Mouse (Mus musculus) heart, embryonic 10.5 days (tissue): ENCODE measurements around the gene Galns. TPM values are rescaled to one million over a fixed set of nuclear protein-coding genes. Genes with fewer than 3 reads are reported as not detected.

Experiments used
- DNase-seq: peaks from one replicate; pipeline ENCODE4 v3.0.0-alpha.2; 2017; ENCODE audit warnings: low spot score
- H3K27ac ChIP-seq: fragments of 300-500 bp; sonication (generic); 2 replicates; pipeline ENCODE4 v1.5.1; 2016; ENCODE audit warnings: mild to moderate bottlenecking
- H3K27me3 ChIP-seq: fragments of 300-500 bp; sonication (generic); 2 replicates; pipeline ENCODE4 v1.6.1; 2016; ENCODE audit warnings: mild to moderate bottlenecking; ENCODE audit not compliant: poor library complexity, insufficient read depth, severe bottlenecking
- H3K36me3 ChIP-seq: fragments of 300-500 bp; sonication (generic); 2 replicates; pipeline ENCODE4 v1.6.1; 2016; ENCODE audit warnings: mild to moderate bottlenecking, moderate library complexity
- H3K4me1 ChIP-seq: fragments of 300-500 bp; sonication (generic); 2 replicates; pipeline ENCODE4 v1.6.1; 2016; ENCODE audit warnings: mild to moderate bottlenecking
- H3K4me3 ChIP-seq: fragments of 300-500 bp; sonication (generic); 2 replicates; pipeline ENCODE4 v1.5.1; 2016; ENCODE audit warnings: mild to moderate bottlenecking, moderate library complexity
- H3K9me3 ChIP-seq: fragments of 300-500 bp; sonication (generic); 2 replicates; pipeline ENCODE4 v1.6.1; 2016; ENCODE audit warnings: mild to moderate bottlenecking, moderate library complexity
- WGBS: fragments of 180-500 bp; shearing (Covaris S2); methylation state at CpG from one replicate; pipeline ENCODE4 v1.1.7; 2016; 5-methylcytosine and 5-hydroxymethylcytosine counted together
- polyA plus RNA-seq: library from polyadenylated mRNA; unstranded; fragments of >200 nt; fragmentation: Nextera tagmentation; extraction: Ambion mirVana; gene quantifications from 2 replicates; pipeline ENCODE4 v1.2.1, GENCODE M21; 2016

Galns gene
- polyA plus RNA-seq, 1 experiment from 2014 or later: 8.1 TPM

DNA sequence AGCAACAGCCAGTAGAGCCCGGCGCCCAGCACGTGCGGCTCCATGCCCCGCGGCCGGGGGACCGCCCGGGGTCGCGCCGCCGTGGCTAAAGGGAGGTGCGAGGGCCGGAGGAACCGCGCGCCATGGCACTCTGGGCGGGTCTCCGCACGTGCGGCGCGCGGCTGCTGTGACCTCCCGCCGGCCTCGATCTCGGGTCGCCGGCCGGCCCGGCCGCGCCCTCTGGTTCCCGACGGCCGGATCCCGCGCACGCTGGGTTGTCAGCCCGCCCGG is 60.3 kb downstream of the Galns start:
- Histone ChIP-seq H3K4me3 (peak overlapping the region; percentile 88), H3K9me3 (no peaks in the 10 kb centered on the region), H3K27ac (peak overlapping the region; percentile 98), H3K27me3 (no peaks in the 10 kb centered on the region), H3K4me1 (peaks cover 61% of the 10 kb centered on the region), H3K36me3 (no peaks in the 10 kb centered on the region; the same call in 1 of the 2 replicates)
- DNase-seq: no peak
- 0% methylated on average over 43 of the region's 43 CpGs for WGBS

DNA sequence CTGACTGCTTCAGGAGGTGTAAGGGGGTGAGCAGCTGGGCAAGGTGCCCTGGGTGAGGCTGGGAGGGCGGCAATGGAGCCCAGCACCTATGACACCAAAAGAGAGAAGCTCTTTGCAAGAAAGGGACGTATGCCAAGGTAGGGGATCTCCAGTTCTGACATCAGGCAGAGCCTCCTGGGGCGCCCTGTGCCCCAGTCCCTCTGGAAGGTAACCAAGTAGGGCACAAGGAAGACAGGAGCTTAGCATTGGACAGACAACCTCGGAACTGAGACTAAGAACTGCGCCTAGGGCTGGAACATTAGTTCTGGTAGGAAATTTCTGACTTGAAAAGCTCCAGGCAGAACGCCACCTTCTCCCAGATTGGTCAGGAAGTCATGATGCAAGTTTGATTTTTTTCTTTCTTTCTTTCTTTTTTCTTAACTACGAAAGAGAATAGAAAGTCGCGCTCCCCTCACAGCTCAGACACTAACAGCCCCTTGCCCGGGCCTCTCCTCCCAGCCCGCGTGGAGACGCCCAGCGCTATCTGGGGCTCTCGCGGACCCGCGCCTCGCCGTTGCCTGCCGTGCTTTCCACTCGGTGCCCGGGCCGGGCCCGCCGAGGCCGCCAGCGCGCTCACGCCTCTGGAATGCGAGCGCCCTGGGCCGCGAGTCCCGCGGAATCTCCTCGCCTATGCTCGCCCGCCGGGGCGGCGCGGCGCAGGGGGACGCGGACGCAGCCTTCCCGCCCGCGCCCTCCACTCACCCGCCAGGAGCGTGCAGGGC is 60.8 kb downstream of the Galns start:
- H3K27me3 ChIP-seq: no peaks in the 10 kb centered on the region
- peak overlapping the region; percentile 98 for H3K27ac ChIP-seq
- H3K4me1 ChIP-seq: peaks cover 66% of the 10 kb centered on the region
- DNase-seq: peak; percentile 77
- 2% methylated on average over 52 of the region's 52 CpGs for WGBS
- H3K36me3 ChIP-seq: no peaks in the 10 kb centered on the region; the same call in 1 of the 2 replicates
- H3K9me3 ChIP-seq: no peaks in the 10 kb centered on the region
- peak overlapping the region; percentile 88 for H3K4me3 ChIP-seq

DNA sequence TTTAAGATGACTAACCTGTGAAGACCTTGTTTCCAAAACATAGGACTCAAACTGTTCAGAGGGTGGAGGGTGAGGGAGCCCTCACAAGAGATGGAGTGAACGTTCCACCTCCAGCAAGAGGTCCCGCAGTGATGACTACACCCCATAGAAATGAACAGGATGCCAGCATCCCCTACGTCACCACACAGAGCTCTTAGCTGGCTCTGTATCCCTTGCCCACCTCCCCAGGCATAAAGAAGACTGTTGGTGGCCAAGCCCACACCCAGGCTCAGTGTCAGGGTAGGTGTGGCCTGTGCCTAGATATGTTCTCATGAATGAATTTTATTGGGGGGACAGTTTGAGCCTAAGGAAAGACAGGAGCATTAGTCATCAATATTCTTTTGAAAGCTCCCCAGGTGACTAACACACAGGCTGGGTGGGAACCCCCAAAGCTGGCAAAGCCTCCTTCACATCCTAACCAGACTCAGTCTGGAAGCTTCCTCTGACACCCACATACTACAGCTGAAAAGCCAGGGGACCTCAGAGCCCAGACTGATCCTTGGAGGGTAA is 62.3 kb downstream of the Galns start:
- Histone ChIP-seq H3K9me3 (no peaks in the 10 kb centered on the region), H3K27me3 (no peaks in the 10 kb centered on the region), H3K36me3 (peaks cover 8% of the 10 kb centered on the region; the same call in 1 of the 2 replicates), H3K4me1 (peaks cover 76% of the 10 kb centered on the region), H3K27ac (peak overlapping the region; percentile 98), H3K4me3 (peak overlapping the region; percentile 88)
- WGBS: 69% methylated on average over 3 of the region's 3 CpGs
- DNase-seq: no peak

DNA sequence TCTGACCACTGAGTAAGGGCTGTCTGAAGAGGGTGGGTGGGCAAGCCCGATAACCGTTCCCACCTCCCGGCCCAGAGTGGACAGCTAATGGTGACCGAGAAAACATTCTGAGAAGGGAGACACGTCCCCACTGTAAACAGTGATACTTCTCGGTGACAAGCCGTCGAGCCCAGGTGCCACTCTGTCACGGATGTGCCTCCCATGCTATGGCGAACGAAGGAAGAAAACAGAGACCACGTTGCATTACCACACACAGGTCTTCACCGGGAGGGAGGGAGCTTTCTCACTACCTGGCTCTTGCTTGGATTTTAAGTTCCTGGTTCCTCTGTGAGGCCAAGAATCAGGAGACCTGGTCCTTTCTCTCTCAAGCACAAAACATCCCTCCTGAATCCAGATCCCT is 62.9 kb downstream of the Galns start:
- peak overlapping the region; percentile 88 for H3K4me3 ChIP-seq
- peaks cover 14% of the 10 kb centered on the region for H3K36me3 ChIP-seq
- H3K4me1 ChIP-seq: peaks cover 81% of the 10 kb centered on the region
- H3K27me3 ChIP-seq: no peaks in the 10 kb centered on the region
- no peak for DNase-seq
- H3K9me3 ChIP-seq: no peaks in the 10 kb centered on the region
- 53% methylated on average over 13 of the region's 13 CpGs for WGBS
- peak overlapping the region; percentile 87 for H3K27ac ChIP-seq

DNA sequence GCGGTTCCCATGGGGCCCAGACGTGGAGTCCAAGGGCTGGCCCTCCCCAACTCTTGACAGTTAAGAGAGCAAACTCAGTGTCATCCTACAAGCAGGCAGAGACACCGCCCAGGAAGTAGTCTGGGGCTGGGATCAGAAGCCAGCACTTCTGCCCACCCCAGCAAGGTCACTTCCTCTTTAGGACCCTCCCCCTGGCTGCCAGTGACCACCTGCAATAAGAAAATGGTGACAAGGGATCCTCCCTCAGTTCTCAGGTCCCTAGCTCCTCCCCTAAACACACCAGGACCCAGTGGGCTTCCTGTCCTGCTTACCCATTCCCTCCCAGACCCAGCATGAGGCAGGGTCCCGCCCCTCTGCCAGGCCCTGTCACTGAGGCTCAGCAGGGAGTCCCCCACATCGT is 63.4 kb downstream of the Galns start:
- peak overlapping the region; percentile 88 for H3K4me3 ChIP-seq
- peaks cover 86% of the 10 kb centered on the region for H3K4me1 ChIP-seq
- peak; percentile 93 for DNase-seq
- no peaks in the 10 kb centered on the region for H3K9me3 ChIP-seq
- H3K36me3 ChIP-seq: peaks cover 19% of the 10 kb centered on the region
- 25% methylated on average over 5 of the region's 5 CpGs for WGBS
- H3K27me3 ChIP-seq: no peaks in the 10 kb centered on the region
- H3K27ac ChIP-seq: peak overlapping the region; percentile 87

DNA sequence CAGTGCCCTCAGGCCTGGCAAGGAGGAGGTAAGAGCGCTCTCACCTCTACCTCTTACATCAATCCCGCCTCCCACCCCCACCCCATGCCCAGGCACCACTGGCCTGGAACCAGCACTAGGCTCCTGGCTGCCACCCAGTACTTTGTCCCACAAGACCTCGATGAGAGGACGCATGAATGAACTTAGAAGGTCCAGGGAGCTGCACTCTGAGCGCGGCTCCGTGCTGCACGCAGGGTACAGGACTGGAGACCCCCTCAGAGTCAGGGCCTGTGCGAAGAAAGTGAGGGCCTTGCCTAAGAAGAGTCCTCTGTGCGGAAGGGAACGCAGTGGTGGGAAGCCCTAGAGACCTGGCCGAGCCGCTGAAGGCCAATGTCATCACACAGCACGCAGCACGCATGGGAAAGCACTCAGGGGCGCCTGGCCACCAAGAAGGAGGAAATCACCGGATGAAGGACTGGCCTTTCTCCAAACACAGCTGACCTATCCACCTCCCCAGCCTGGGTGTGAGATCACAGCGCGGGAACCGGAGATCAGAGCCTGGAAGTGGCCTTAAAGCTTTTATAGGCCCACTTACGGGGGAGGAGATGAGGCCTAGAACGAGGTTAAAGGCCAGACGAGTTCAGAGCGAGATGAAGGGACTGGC is 64.3 kb downstream of the Galns start:
- peak overlapping the region; percentile 87 for H3K27ac ChIP-seq
- peak; percentile 79 for DNase-seq
- peaks cover 93% of the 10 kb centered on the region for H3K4me1 ChIP-seq
- no peaks in the 10 kb centered on the region for H3K9me3 ChIP-seq
- peak overlapping the region; percentile 88 for H3K4me3 ChIP-seq
- peaks cover 20% of the 10 kb centered on the region for H3K36me3 ChIP-seq
- no peaks in the 10 kb centered on the region for H3K27me3 ChIP-seq
- 65% methylated on average over 24 of the region's 24 CpGs for WGBS

DNA sequence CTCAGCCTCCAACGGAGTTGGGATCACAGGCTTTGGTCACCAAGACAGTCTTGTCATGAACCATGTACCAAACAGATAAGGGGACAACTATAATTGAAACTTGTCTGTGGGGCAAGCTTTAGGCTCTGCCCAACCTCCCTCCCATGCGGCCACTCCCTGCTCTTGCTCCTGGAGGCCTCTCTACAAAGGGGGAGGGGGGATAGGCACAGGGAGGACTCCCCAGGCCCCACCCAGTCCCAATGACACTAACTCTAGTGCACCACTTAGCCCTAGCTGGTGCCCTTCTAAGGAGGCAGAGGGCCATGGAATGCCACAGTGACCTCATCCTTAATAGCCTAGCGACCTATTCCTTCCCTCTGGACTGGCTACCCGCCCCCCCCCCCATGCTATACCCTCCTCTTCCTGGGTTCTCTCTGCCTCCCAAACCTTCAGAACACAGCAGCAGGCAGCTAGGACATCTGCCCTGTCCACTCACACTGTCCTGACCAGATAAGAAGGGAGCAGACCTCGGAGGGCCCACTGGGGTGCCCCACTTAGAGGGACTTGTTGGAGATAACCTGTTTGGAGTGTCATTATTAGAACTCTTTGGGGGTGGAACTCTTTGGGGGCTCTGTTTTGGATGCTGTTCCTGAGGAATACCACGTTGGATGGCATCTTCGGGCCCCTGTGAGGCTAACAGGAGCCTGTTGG is 65.1 kb downstream of the Galns start:
- peak overlapping the region; percentile 88 for H3K4me3 ChIP-seq

DNA sequence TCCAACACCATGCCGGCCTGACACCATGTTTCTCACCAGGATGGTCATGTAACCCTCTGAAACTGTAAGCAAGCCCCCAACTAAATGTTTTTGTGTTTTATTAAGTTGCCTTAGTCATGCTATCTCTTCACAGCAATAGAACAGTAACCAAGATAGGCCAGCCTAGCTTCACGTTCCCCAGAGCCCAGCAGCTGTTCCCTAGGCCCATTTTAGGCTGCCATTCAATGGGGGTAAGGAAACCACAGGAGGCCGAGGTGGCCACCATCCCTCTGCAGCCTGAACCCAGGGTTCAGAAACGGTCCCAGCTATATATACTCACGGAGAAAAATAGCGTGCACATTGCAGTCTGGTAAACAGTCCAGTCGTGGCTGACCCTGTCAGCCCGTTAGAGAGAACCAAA is 67.1 kb downstream of the Galns start:
- Histone ChIP-seq H3K27me3 (no peaks in the 10 kb centered on the region), H3K4me1 (peaks cover 81% of the 10 kb centered on the region), H3K4me3 (no peak overlapping the region), H3K9me3 (no peaks in the 10 kb centered on the region), H3K36me3 (peaks cover 27% of the 10 kb centered on the region), H3K27ac (0 out of 2 replicates have a peak overlapping the region, but pooled peaks have one; percentile 71)
- DNase-seq: no peak
- 89% methylated on average over 8 of the region's 8 CpGs for WGBS

More for the DNA sequence above, 65.1 kb downstream of the Galns start:
- Histone ChIP-seq H3K36me3 (peaks cover 20% of the 10 kb centered on the region), H3K27ac (peak overlapping the region; percentile 87), H3K4me1 (peaks cover 93% of the 10 kb centered on the region), H3K9me3 (no peaks in the 10 kb centered on the region), H3K27me3 (no peaks in the 10 kb centered on the region)
- 47% methylated on average over 7 of the region's 7 CpGs for WGBS
- DNase-seq: peak; percentile 93

DNA sequence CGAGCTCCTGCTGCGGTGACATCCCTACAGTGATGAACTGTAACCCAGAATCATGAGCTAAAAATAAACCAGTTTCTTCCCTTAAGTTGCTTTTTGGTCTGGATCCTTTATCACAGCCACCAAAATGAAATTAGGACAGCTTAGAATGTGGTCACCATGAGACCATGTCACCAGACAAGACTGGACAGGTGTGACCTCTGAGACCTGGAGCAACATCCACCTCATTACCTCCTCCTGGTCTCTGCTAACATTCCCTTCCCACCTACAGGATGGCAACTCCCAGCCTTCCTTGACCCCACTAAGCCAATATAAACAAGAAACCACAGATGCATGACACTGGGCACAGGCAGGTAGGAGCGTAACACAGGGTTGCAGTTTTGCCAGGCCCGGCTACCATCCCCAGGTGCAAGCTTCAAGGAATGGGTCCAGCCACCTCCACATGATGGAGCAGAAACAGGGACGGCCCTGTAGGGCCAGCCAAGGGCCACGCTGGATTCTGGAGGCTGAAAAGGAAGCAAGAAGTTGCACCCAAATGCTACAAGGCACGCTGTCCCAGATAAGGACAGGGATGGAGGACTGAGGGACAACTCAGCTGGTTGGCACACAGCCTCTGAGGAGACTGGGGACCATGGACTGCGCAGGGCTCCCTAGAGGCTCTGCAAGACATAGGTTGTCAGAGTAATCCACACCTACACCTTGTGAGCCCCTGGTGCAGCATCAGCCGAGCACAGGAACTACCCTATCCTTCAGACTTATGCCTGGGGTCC is 72.8 kb downstream of the Galns start:
- peaks cover 38% of the 10 kb centered on the region for H3K36me3 ChIP-seq
- H3K27ac ChIP-seq: peak overlapping the region; percentile 85; the same call in 1 of the 2 replicates
- WGBS: 91% methylated on average over 9 of the region's 9 CpGs

DNA sequence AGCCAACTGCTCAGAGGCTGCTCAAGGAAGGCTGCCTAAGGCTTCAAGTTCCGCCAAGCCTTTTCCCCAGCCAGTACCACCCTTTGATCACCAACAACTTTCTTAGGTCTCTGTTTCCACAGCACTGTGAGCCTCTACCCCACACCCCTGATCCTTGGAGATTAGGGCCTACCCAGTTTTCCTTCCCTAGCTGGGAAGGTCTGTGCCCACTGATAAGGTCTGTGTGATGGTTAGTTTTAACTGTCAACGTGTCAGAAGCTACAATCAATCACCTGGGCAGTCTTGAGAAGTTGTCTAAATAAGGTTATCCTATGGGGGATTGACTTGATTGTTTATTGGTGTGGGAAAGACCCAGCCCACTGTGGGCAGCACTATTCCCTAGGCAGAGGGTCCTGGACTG is 73.5 kb downstream of the Galns start:
- H3K36me3 ChIP-seq: peaks cover 34% of the 10 kb centered on the region
- H3K4me1 ChIP-seq: peaks cover 74% of the 10 kb centered on the region
- DNase-seq: no peak
- no peaks in the 10 kb centered on the region for H3K27me3 ChIP-seq
- no peak overlapping the region; the same call in 1 of the 2 replicates for H3K4me3 ChIP-seq
- peak overlapping the region; percentile 85 for H3K27ac ChIP-seq
- WGBS: 63% methylated on average over 2 of the region's 2 CpGs
- no peaks in the 10 kb centered on the region for H3K9me3 ChIP-seq

More for the DNA sequence above, 72.8 kb downstream of the Galns start:
- H3K4me3 ChIP-seq: no peak overlapping the region
- no peaks in the 10 kb centered on the region for H3K9me3 ChIP-seq
- DNase-seq: no peak
- no peaks in the 10 kb centered on the region for H3K27me3 ChIP-seq
- peaks cover 75% of the 10 kb centered on the region for H3K4me1 ChIP-seq

DNA sequence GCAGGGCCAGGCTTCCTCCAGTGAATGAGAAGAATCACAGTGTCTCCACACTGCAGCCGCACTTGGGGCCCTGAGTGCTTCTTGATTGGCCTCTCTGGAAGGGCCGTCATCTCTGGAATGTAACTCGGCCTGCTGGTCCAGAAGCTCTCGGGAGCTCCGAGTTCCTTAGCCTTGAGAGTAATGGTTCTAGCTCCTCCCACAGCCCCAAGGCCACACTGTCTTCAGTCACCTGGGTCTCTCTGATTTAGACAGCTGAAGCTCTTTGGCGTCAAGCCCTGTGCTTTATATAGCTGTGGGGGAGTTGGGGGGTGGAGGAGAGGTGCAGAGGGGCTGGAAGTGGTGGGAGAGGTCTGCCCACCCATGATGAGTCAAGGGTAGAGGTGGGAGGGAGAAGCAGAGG is 74.2 kb downstream of the Galns start:
- peak; percentile 84 for DNase-seq
- WGBS: 28% methylated on average over 6 of the region's 6 CpGs

DNA sequence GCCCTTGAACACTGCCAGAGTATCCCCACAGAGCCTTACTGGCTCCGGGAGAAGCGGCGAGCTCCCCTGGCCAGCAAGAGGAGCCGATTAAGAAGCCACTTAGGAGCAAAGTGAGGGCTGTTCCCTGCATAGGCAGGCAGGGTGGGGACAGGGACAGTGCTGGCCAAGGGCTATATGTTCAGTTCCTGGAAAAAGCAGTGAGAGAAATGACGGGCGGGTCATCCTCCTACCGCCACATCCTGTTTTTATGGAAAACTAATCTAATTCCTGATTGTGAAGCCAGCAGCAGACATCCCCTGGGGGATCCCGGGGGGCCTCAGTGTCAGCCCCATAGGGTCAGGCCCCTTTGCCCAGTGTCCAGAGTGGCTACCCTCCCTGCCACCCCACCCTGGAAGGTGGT is 80.0 kb downstream of the Galns start:
- no peak for DNase-seq
- Histone ChIP-seq H3K27ac (peak overlapping the region; percentile 85), H3K4me1 (peaks cover 74% of the 10 kb centered on the region), H3K9me3 (no peaks in the 10 kb centered on the region), H3K4me3 (no peak overlapping the region), H3K27me3 (no peaks in the 10 kb centered on the region), H3K36me3 (peaks cover 31% of the 10 kb centered on the region)
- WGBS: 66% methylated on average over 8 of the region's 8 CpGs

More for the DNA sequence above, 74.2 kb downstream of the Galns start:
- Histone ChIP-seq H3K4me3 (peak overlapping the region; percentile 32; the same call in 1 of the 2 replicates), H3K27ac (peak overlapping the region; percentile 85), H3K9me3 (no peaks in the 10 kb centered on the region), H3K4me1 (peaks cover 72% of the 10 kb centered on the region), H3K36me3 (peaks cover 34% of the 10 kb centered on the region), H3K27me3 (no peaks in the 10 kb centered on the region)
